ENCODE assay signal across 19 mouse cellular contexts in the genomic region with DNA sequence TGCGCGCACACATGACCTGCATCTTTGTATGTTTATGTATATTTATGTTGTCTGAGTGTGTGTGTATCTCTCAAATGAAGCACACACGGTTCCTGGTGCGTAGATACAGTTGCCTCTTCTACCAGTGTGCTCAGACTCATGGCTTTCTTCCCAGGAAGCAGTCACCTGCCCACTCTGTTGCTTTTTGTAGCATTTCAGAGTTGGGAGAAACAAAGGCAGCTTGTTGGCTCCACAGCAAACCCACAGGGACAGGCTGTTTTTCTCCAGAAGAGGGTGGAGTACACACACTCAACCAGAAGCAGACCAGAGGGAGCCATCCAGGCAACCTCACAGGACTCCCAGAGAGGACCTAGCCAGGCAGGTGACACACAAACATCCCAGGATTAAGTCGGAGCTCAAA. TPM values are rescaled to one million over a fixed set of nuclear protein-coding genes. Genes with fewer than 3 reads are reported as not detected.
DNase-seq lines count a peak whose midpoint lies in the region; ATAC-seq and TF ChIP-seq lines count a peak whose summit lies in the region.
"Had no signal": no experiment of that assay in that cellular context is flagged by ENCODE, and none has a peak within 500 bp of the region (broad histone marks: within the 10 kb centered on the region; RNA-seq: fewer than 3 reads in every experiment).

No protein-coding gene starts in this region.

- no peaks in the 10 kb centered on the region for H3K27me3 ChIP-seq in liver, postnatal 0 days (ENCODE audit: insufficient read depth, low read length)
- no peaks in the 10 kb centered on the region for H3K27me3 ChIP-seq in hindbrain, embryonic 16.5 days (replicated peaks; ENCODE audit: control insufficient read depth, insufficient read depth, low read length)
- H3K27me3 ChIP-seq: hindbrain, embryonic 12.5 days; intestine, embryonic 15.5 days; lung, embryonic 15.5 days; neural tube, embryonic 13.5 days had no signal

- H3K4me2 ChIP-seq in liver, postnatal 0 days (ENCODE audit: low read depth, low read length) = no peak overlapping the region
- H3K4me2 ChIP-seq in hindbrain, embryonic 16.5 days (ENCODE audit: low read length) = no peak overlapping the region
- H3K4me2 ChIP-seq: hindbrain, embryonic 12.5 days; intestine, embryonic 15.5 days; liver, embryonic 11.5 days; lung, embryonic 15.5 days; neural tube, embryonic 13.5 days had no signal

- WGBS in liver, postnatal 0 days (ENCODE audit: insufficient replicate concordance) = 82% methylated on average over 5 of the region's 5 CpGs
- 96% methylated on average over 5 of the region's 5 CpGs for WGBS in hindbrain, embryonic 16.5 days

- TF ChIP-seq CTCF in liver, postnatal 0 days (IDR thresholded peaks at IDR 0.05; ENCODE audit: low read depth) = no peak

- H3K9ac ChIP-seq in liver, postnatal 0 days (replicated peaks) = no peak overlapping the region
- H3K9ac ChIP-seq in hindbrain, embryonic 16.5 days (ENCODE audit: low read depth, low read length) = no peak overlapping the region
- H3K9ac ChIP-seq: hindbrain, embryonic 12.5 days; intestine, embryonic 15.5 days; lung, embryonic 15.5 days; neural tube, embryonic 13.5 days had no signal

- TF ChIP-seq EP300 in liver, postnatal 0 days (IDR thresholded peaks at IDR 0.05; ENCODE audit: low read depth) = no peak

- no peaks in the 10 kb centered on the region for H3K4me1 ChIP-seq in liver, postnatal 0 days (ENCODE audit: insufficient read depth)
- H3K4me1 ChIP-seq in hindbrain, embryonic 16.5 days (ENCODE audit: control insufficient read depth, insufficient read depth, low read depth, low read length) = no peaks in the 10 kb centered on the region
- H3K4me1 ChIP-seq: intestine, embryonic 15.5 days; lung, embryonic 15.5 days had no signal

- H3K36me3 ChIP-seq in liver, postnatal 0 days (replicated peaks; ENCODE audit: insufficient read depth, low read length) = no peaks in the 10 kb centered on the region
- no peaks in the 10 kb centered on the region for H3K36me3 ChIP-seq in hindbrain, embryonic 16.5 days (ENCODE audit: control insufficient read depth, insufficient read depth, low read length)
- H3K36me3 ChIP-seq: intestine, embryonic 15.5 days; lung, embryonic 15.5 days had no signal

- DNase-seq in frontal cortex, adult 2 months (ENCODE audit: extremely low spot score in 1 of 2, low spot score in 1 of 2) = peak; percentile 46 to 61
- no peak for DNase-seq in frontal cortex, postnatal 25 days (ENCODE audit: low spot score in 2 of 2)
- peak; percentile 65 to 75 for DNase-seq in layer of hippocampus, adult 18-20 months (ENCODE audit: low spot score in 2 of 2)
- DNase-seq in layer of hippocampus, postnatal 25 days (ENCODE audit: extremely low spot score in 1 of 2, low spot score in 1 of 2) = no peak
- peak; percentile 32 to 57 for DNase-seq in frontal cortex, postnatal 36 days (ENCODE audit: low spot score in 2 of 2)
- DNase-seq in left cerebral cortex, postnatal 36 days (ENCODE audit: low spot score in 2 of 2) = peak; percentile 48 to 54
- no peak for DNase-seq in liver, postnatal 0 days
- DNase-seq: cerebellum, postnatal 25 days; thymus, adult 2 months had no signal

- no peak overlapping the region for H3K27ac ChIP-seq in liver, postnatal 0 days (ENCODE audit: low read depth)
- H3K27ac ChIP-seq in hindbrain, embryonic 16.5 days (ENCODE audit: low read depth, low read length) = no peak overlapping the region
- H3K27ac ChIP-seq: hindbrain, embryonic 12.5 days; intestine, embryonic 15.5 days; kidney, postnatal 0 days; lung, embryonic 15.5 days; neural tube, embryonic 13.5 days had no signal

- H3K9me3 ChIP-seq in liver, postnatal 0 days (ENCODE audit: low read length) = no peaks in the 10 kb centered on the region
- no peaks in the 10 kb centered on the region for H3K9me3 ChIP-seq in hindbrain, embryonic 16.5 days (ENCODE audit: control insufficient read depth, low read length)
- H3K9me3 ChIP-seq: hindbrain, embryonic 12.5 days; intestine, embryonic 15.5 days; lung, embryonic 15.5 days; neural tube, embryonic 13.5 days had no signal

- H3K4me3 ChIP-seq in liver, postnatal 0 days (ENCODE audit: low read depth, low read length) = no peak overlapping the region
- no peak overlapping the region for H3K4me3 ChIP-seq in hindbrain, embryonic 16.5 days (ENCODE audit: low read length)
- H3K4me3 ChIP-seq: hindbrain, embryonic 12.5 days; intestine, embryonic 15.5 days; lung, embryonic 15.5 days; neural tube, embryonic 13.5 days had no signal

- intact Hi-C loops in left cerebral cortex, postnatal 36 days (cut with DNase I) = loop anchor here (10.0 kb wide), 1 partner anchor 179 kb away; no protein-coding TSS in a partner anchor

- ATAC-seq in liver, postnatal 0 days = no peak
- no peak for ATAC-seq in hindbrain, embryonic 16.5 days
- ATAC-seq: intestine, embryonic 15.5 days had no signal

RNA-seq across cellular contexts. Expression of a gene that starts 38.0 kb away (rescaled TPM):
- polyA plus RNA-seq in frontal cortex, adult 2 months (2012; rRNA removed) = 0.19 TPM in 1 of 2 replicates, not detected in the other
- total RNA-seq in layer of hippocampus, adult 18-20 months (2021) = not detected
- total RNA-seq in layer of hippocampus, postnatal 25 days (2021) = not detected
- total RNA-seq in left cerebral cortex, postnatal 36 days (2021) = not detected
- polyA plus RNA-seq in liver, postnatal 0 days (2015; fragmentation: Nextera tagmentation; extraction: Ambion mirVana) = 0.12 TPM in 1 of 2 replicates, not detected in the other
- polyA plus RNA-seq in hindbrain, embryonic 16.5 days (2015; fragmentation: Nextera tagmentation; extraction: Ambion mirVana) = not detected in 2 replicates
- total RNA-seq: heart, adult 18-20 months; left cerebral cortex, postnatal 10 days; megakaryocyte progenitor cell, adult 5-6 weeks had no signal
- polyA plus RNA-seq: hindbrain, embryonic 12.5 days; intestine, embryonic 15.5 days; kidney, postnatal 0 days; liver, embryonic 11.5 days; neural tube, embryonic 13.5 days had no signal

Comparison
In these comparisons a context has a peak if more than half of its experiments do, and no peak if none do; other contexts are left out.
1. DNase-seq: peak in frontal cortex, adult 2 months (2 of 2), layer of hippocampus, adult 18-20 months (2 of 2), frontal cortex, postnatal 36 days (2 of 2) and left cerebral cortex, postnatal 36 days (2 of 2); none in frontal cortex, postnatal 25 days (0 of 2), layer of hippocampus, postnatal 25 days (0 of 2) and liver, postnatal 0 days (single experiment).